Mouse (Mus musculus): ENCODE data around the gene Vmn2r108. TPM values are rescaled to one million over a fixed set of nuclear protein-coding genes. Genes with fewer than 3 reads are reported as not detected.

The Vmn2r108 gene
- polyA plus RNA-seq (2015; fragmentation: Nextera tagmentation; extraction: Ambion mirVana), result not detected in 2 replicates

DNA sequence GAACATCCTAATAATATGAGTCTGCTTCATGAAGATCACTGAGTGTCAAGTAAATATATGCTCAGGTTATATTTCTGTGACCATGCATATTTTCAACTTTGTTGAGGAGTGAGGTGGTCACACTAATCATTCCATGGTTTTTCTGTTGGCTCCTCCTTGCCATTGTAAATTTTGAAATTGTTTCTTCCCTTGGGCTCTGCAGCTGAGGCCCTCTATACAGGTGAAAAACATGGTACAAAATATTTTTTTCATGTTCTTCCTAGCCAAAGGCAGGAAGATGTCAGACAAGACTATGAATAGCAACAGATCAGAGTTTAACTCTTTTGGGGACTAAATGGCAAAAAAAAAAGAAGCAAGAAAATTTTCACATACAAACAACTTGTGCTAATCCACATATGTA is at the start of gene Vmn2r108:
Gene Vmn2r108, minus strand, starts transcription at position 101 of the 400 bp plus-strand sequence.

DNA sequence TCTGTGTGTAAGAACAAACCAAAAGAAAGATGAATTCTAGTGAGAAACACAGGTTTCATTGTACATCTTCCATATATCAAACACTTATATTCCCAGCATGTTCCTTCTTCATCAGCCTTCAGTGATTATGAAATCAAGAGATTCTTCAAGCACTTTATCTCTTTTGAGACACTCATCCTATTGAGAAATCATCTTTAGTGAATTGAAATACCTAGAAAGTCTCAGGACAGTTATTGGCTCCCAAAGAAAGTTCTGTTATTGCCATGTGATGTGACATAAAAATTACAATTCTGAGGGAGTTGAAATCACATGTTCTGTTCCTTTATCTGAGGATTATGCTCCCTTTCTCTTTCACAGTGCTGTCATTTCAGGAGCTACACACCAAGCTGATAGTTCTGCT is 16.7 kb upstream of the Vmn2r108 start, which contains the start of gene Vmn1r225:
Gene Vmn1r225, plus strand, starts transcription at position 301 of the 400 bp plus-strand sequence.

DNA sequence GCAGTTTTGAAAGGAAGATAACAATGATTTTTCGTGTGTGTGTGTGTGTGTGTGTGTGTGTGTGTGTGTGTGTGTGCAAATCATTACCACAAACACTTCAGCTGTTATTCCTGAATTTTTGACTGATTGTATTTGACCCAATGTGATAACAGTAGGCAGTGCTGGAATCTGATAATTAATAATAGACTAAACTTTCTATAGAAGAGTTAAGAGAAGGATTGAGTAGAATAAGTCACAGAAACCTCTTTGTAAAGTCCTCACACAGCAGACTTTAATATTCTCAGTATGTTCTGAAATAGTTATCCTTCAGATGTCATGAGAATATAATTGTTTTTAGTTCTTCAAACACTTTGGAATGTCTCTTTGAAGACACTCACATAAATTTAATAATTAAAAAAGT is 67.3 kb downstream of the Vmn2r108 start, which contains the start of gene Vmn1r224:
Gene Vmn1r224, plus strand, starts transcription at position 301 of the 400 bp plus-strand sequence.

Other genes starting within 250 kb of the Vmn2r108 start
- not detected in 2 replicates for gene Vmn2r105, start 246.3 kb downstream of the Vmn2r108 start, polyA plus RNA-seq (2015; fragmentation: Nextera tagmentation; extraction: Ambion mirVana)
- not detected in 2 replicates for gene Vmn2r106, start 195.8 kb downstream of the Vmn2r108 start, polyA plus RNA-seq (2015; fragmentation: Nextera tagmentation; extraction: Ambion mirVana)
- gene Vmn2r107, start 136.1 kb downstream of the Vmn2r108 start, polyA plus RNA-seq (2015; fragmentation: Nextera tagmentation; extraction: Ambion mirVana), result not detected in 2 replicates
- not detected in 2 replicates for gene Vmn1r224, start 67.2 kb downstream of the Vmn2r108 start, polyA plus RNA-seq (2015; fragmentation: Nextera tagmentation; extraction: Ambion mirVana)
- gene Vmn1r225, start 16.8 kb upstream of the Vmn2r108 start, polyA plus RNA-seq (2015; fragmentation: Nextera tagmentation; extraction: Ambion mirVana), result not detected in 2 replicates
- not detected in 2 replicates for gene Vmn2r109, start 83.4 kb upstream of the Vmn2r108 start, polyA plus RNA-seq (2015; fragmentation: Nextera tagmentation; extraction: Ambion mirVana)
- not detected in 2 replicates for gene Vmn2r110, start 115.1 kb upstream of the Vmn2r108 start, polyA plus RNA-seq (2015; fragmentation: Nextera tagmentation; extraction: Ambion mirVana)
- not detected in 2 replicates for gene Fpr-rs3, start 143.5 kb upstream of the Vmn2r108 start, polyA plus RNA-seq (2015; fragmentation: Nextera tagmentation; extraction: Ambion mirVana)
- not detected in 2 replicates for gene Vmn1r226, start 201.5 kb upstream of the Vmn2r108 start, polyA plus RNA-seq (2015; fragmentation: Nextera tagmentation; extraction: Ambion mirVana)
- gene Vmn1r227, start 248.5 kb upstream of the Vmn2r108 start, polyA plus RNA-seq (2015; fragmentation: Nextera tagmentation; extraction: Ambion mirVana), result not detected in 2 replicates

Data from skeletal muscle tissue, postnatal 0 days (tissue).